Mouse (Mus musculus) forebrain, embryonic 14.5 days (tissue): ENCODE measurements around the gene Slc23a4. TPM values are rescaled to one million over a fixed set of nuclear protein-coding genes. Genes with fewer than 3 reads are reported as not detected.

Experiments
- polyA plus RNA-seq: library from polyadenylated mRNA; unstranded; fragments of >200 nt; fragmentation: Nextera tagmentation; extraction: Ambion mirVana; gene quantifications from 2 replicates; pipeline ENCODE4 v1.2.1, GENCODE M21; 2014

The Slc23a4 gene
- polyA plus RNA-seq, 1 experiment from 2014 or later: 0.55 TPM

Other genes with a start within 250 kb of the Slc23a4 start
- gene Agbl3, start 208.0 kb downstream of the Slc23a4 start, polyA plus RNA-seq: 8.2 and 9.7 TPM in 2 replicates
- 0.65 and 0.79 TPM in 2 replicates for gene Tmem140, start 125.3 kb downstream of the Slc23a4 start, polyA plus RNA-seq
- gene Cyren, start 110.3 kb downstream of the Slc23a4 start, polyA plus RNA-seq: 7.9 and 8.0 TPM in 2 replicates
- gene Wdr91, start 77.5 kb downstream of the Slc23a4 start, polyA plus RNA-seq: 11.0 and 12.0 TPM in 2 replicates
- not detected in 2 replicates for gene Stra8, start 68.2 kb downstream of the Slc23a4 start, polyA plus RNA-seq
- 33.3 and 35.2 TPM in 2 replicates for gene Cnot4, start 145.3 kb upstream of the Slc23a4 start, polyA plus RNA-seq
- gene Nup205, start 189.0 kb upstream of the Slc23a4 start, polyA plus RNA-seq: 32.2 and 32.8 TPM in 2 replicates